Mouse (Mus musculus): Measurements from ENCODE around the gene Gm20388. TPM values are rescaled to one million over a fixed set of nuclear protein-coding genes. Genes with fewer than 3 reads are reported as not detected.

Gene Gm20388
- total RNA-seq, 2 experiments from 2014 or later: 10.7 TPM; not detected in 1

- DNase-seq (ENCODE audit: low spot score in 2 of 2): no peak
Observed at GRCm38 (mm10) chr8:120007178-120007577, 96.5 kb downstream of the Gm20388 start.

GRCm38 (mm10) chr8:120009284-120009683 lies 98.6 kb downstream of the Gm20388 start:
- DNase-seq (ENCODE audit: low spot score in 2 of 2): no peak

GRCm38 (mm10) chr8:120012491-120012890 lies 101.8 kb downstream of the Gm20388 start:
- no peak for DNase-seq (ENCODE audit: low spot score in 2 of 2)

GRCm38 (mm10) chr8:120012927-120013326 lies 102.3 kb downstream of the Gm20388 start:
- no peak for DNase-seq (ENCODE audit: low spot score in 2 of 2)

- DNase-seq (ENCODE audit: low spot score in 2 of 2): no peak
Observed at GRCm38 (mm10) chr8:120014267-120015023, 103.8 kb downstream of the Gm20388 start.

GRCm38 (mm10) chr8:120015916-120016315 lies 105.3 kb downstream of the Gm20388 start:
- DNase-seq (ENCODE audit: low spot score in 2 of 2): no peak

- no peak for DNase-seq (ENCODE audit: low spot score in 2 of 2)
Observed at GRCm38 (mm10) chr8:120016424-120016823, 105.8 kb downstream of the Gm20388 start.

GRCm38 (mm10) chr8:120017349-120017748 lies 106.7 kb downstream of the Gm20388 start:
- DNase-seq (ENCODE audit: low spot score in 2 of 2): no peak

- DNase-seq (ENCODE audit: low spot score in 2 of 2): no peak
Observed at GRCm38 (mm10) chr8:120017786-120018185, 107.1 kb downstream of the Gm20388 start.

- DNase-seq (ENCODE audit: low spot score in 2 of 2): no peak
Observed at GRCm38 (mm10) chr8:120018379-120018778, 107.7 kb downstream of the Gm20388 start.

GRCm38 (mm10) chr8:120019297-120019696 lies 108.7 kb downstream of the Gm20388 start:
- DNase-seq (ENCODE audit: low spot score in 2 of 2): no peak

- no peak for DNase-seq (ENCODE audit: low spot score in 2 of 2)
Observed at GRCm38 (mm10) chr8:120020298-120020697, 109.7 kb downstream of the Gm20388 start.

GRCm38 (mm10) chr8:120026199-120026598 lies 115.6 kb downstream of the Gm20388 start:
- no peak for DNase-seq (ENCODE audit: low spot score in 2 of 2)

- DNase-seq (ENCODE audit: low spot score in 2 of 2): no peak
Observed at GRCm38 (mm10) chr8:120026991-120027390, 116.3 kb downstream of the Gm20388 start.

GRCm38 (mm10) chr8:120030447-120030846 lies 119.8 kb downstream of the Gm20388 start:
- no peak for DNase-seq (ENCODE audit: low spot score in 2 of 2)

GRCm38 (mm10) chr8:120032549-120033208 lies 122.0 kb downstream of the Gm20388 start:
- no peak for DNase-seq (ENCODE audit: low spot score in 2 of 2)

- peak in 1 of 2 experiments; percentile 21 for DNase-seq (ENCODE audit: low spot score in 2 of 2)
Observed at GRCm38 (mm10) chr8:120034471-120034870, 123.8 kb downstream of the Gm20388 start.

- no peak for DNase-seq (ENCODE audit: low spot score in 2 of 2)
Observed at GRCm38 (mm10) chr8:120036111-120036510, 125.5 kb downstream of the Gm20388 start.

- no peak for DNase-seq (ENCODE audit: low spot score in 2 of 2)
Observed at GRCm38 (mm10) chr8:120036578-120036977, 125.9 kb downstream of the Gm20388 start.

- no peak for DNase-seq (ENCODE audit: low spot score in 2 of 2)
Observed at GRCm38 (mm10) chr8:120037199-120037598, 126.6 kb downstream of the Gm20388 start.

- no peak for DNase-seq (ENCODE audit: low spot score in 2 of 2)
Observed at GRCm38 (mm10) chr8:120037611-120038010, 127.0 kb downstream of the Gm20388 start.

- DNase-seq (ENCODE audit: low spot score in 2 of 2): no peak
Observed at GRCm38 (mm10) chr8:120038741-120039140, 128.1 kb downstream of the Gm20388 start.

Measured in layer of hippocampus, adult 18-20 months (tissue).